Mouse (Mus musculus) liver, embryonic 13.5 days (tissue): ENCODE measurements around the gene Zfp518b. TPM values are rescaled to one million over a fixed set of nuclear protein-coding genes. Genes with fewer than 3 reads are reported as not detected.

Source experiments
- ATAC-seq: fragments of 200-750 bp; cut with Nextera tagmentation; 2 replicates; pipeline ENCODE4 v1.8.0; 2017; ENCODE audit warnings: low read depth, mild to moderate bottlenecking, moderate number of reproducible peaks, moderate library complexity
- DNase-seq: peaks from one replicate; pipeline ENCODE4 v3.0.0; 2022
- H3K27ac ChIP-seq: fragments of 300-500 bp; sonication (generic); 2 replicates; pipeline ENCODE4 v1.5.1; 2015; ENCODE audit warnings: moderate library complexity, mild to moderate bottlenecking, inconsistent platforms
- H3K27me3 ChIP-seq: fragments of 300-500 bp; sonication (generic); 2 replicates; pipeline ENCODE4 v1.6.1; 2015; ENCODE audit warnings: mild to moderate bottlenecking, inconsistent platforms
- H3K36me3 ChIP-seq: fragments of 300-500 bp; sonication (generic); 2 replicates; pipeline ENCODE4 v1.6.1; 2015; ENCODE audit warnings: mild to moderate bottlenecking, inconsistent platforms
- H3K4me1 ChIP-seq: fragments of 300-500 bp; sonication (generic); replicated peaks from 2 replicates; pipeline ENCODE4 v1.6.1; 2015; ENCODE audit warnings: inconsistent platforms
- H3K4me2 ChIP-seq: fragments of 300-500 bp; sonication (generic); 2 replicates; pipeline ENCODE4 v1.6.1; 2015; ENCODE audit warnings: inconsistent platforms, mild to moderate bottlenecking, moderate library complexity
- H3K4me3 ChIP-seq: fragments of 300-500 bp; sonication (generic); replicated peaks from 2 replicates; pipeline ENCODE4 v1.5.1; 2015; ENCODE audit warnings: mild to moderate bottlenecking, inconsistent platforms
- H3K9ac ChIP-seq: fragments of 300-500 bp; sonication (generic); 2 replicates; pipeline ENCODE4 v1.6.1; 2015; ENCODE audit warnings: mild to moderate bottlenecking, inconsistent platforms
- H3K9me3 ChIP-seq: fragments of 300-500 bp; sonication (generic); replicated peaks from 2 replicates; pipeline ENCODE4 v1.6.1; 2016; ENCODE audit warnings: inconsistent platforms
- WGBS: fragments of 180-500 bp; shearing (Covaris S2); methylation state at CpG from one replicate; pipeline ENCODE4 v1.1.7; 2015; ENCODE audit not compliant: insufficient replicate concordance; 5-methylcytosine and 5-hydroxymethylcytosine counted together
- polyA plus RNA-seq: library from polyadenylated mRNA; unstranded; fragments of >200 nt; fragmentation: Nextera tagmentation; extraction: Ambion mirVana; gene quantifications from 2 replicates; pipeline ENCODE4 v1.2.1, GENCODE M21; 2015

The Zfp518b gene
- polyA plus RNA-seq: 2.0 and 2.8 TPM in 2 replicates

GRCm38 (mm10) chr5:38684164-38684911 lies at the start of gene Zfp518b:
Gene Zfp518b, minus strand, starts transcription at chr5:38684826.
- DNase-seq: peak; percentile 56
- Histone ChIP-seq H3K27ac (no peak within 1 kb of the TSS), H3K36me3 (peaks cover 20% of the 10 kb centered on the region), H3K27me3 (peaks cover 10% of the 10 kb centered on the region), H3K9ac (peak within 1 kb of the TSS; percentile 69), H3K9me3 (no peaks in the 10 kb centered on the region), H3K4me1 (peaks cover 14% of the 10 kb centered on the region), H3K4me2 (peak within 1 kb of the TSS; percentile 78), H3K4me3 (peak within 1 kb of the TSS; percentile 67)
- ATAC-seq: peak; percentile 85
- under 1% methylated on average over 72 of the region's 89 CpGs for WGBS

- Histone ChIP-seq H3K27ac (no peak overlapping the region), H3K4me2 (no peak overlapping the region), H3K27me3 (no peaks in the 10 kb centered on the region), H3K4me3 (no peak overlapping the region), H3K36me3 (no peaks in the 10 kb centered on the region), H3K9me3 (no peaks in the 10 kb centered on the region), H3K4me1 (no peaks in the 10 kb centered on the region), H3K9ac (no peak overlapping the region)
- ATAC-seq (no peak), DNase-seq (no peak)
- WGBS: 58% methylated on average over 11 of the region's 11 CpGs
These were observed 24.4 kb upstream of the Zfp518b start for GRCm38 (mm10) chr5:38708940-38709581.

DNA sequence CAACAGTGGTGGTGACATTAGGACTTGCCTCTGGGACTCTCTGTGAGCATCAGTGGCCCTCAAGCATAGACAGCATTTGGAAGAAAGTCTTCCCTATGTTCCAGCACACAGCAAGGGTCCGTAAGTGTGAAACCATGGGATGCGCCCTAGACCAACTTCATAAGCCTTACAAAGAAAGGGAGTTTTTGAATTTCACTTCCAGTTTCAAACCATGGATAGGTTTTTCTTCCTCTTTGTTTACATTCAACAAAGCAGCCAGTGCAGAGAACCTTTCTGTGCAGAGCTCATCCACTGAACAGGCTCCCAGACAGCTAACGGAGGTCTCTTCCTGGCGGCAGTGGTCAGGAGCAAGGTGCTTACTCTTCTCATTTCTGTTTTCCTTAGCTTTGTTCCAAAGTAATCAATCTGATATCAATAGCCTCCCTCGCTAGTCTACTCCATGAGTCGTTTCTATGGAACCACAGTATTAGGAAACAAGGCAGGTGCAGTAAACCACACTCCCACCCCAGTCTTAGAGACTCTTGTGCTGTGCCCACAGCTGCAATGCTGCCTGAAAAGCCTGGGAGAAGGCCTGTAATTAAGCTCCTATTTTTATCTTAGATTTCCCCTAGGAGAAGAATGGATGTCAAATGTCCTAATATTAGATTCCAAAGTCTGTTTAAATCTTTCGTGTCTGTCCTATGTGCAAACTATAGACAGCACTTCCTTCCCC lies 22.9 kb upstream of the Zfp518b start:
- no peak overlapping the region for H3K27ac ChIP-seq
- no peak overlapping the region for H3K4me2 ChIP-seq
- no peaks in the 10 kb centered on the region for H3K9me3 ChIP-seq
- DNase-seq (no peak), ATAC-seq (no peak)
- no peaks in the 10 kb centered on the region for H3K36me3 ChIP-seq
- 62% methylated on average over 7 of the region's 7 CpGs for WGBS
- no peaks in the 10 kb centered on the region for H3K27me3 ChIP-seq
- no peak overlapping the region for H3K4me3 ChIP-seq
- H3K9ac ChIP-seq: no peak overlapping the region
- no peaks in the 10 kb centered on the region for H3K4me1 ChIP-seq

- Histone ChIP-seq H3K27me3 (no peaks in the 10 kb centered on the region), H3K9ac (no peak overlapping the region), H3K4me1 (no peaks in the 10 kb centered on the region), H3K36me3 (no peaks in the 10 kb centered on the region), H3K9me3 (no peaks in the 10 kb centered on the region), H3K4me2 (no peak overlapping the region), H3K4me3 (no peak overlapping the region), H3K27ac (no peak overlapping the region)
- no peak for ATAC-seq
- no peak for DNase-seq
- WGBS: 71% methylated on average over 6 of the region's 6 CpGs
These were observed 18.3 kb upstream of the Zfp518b start for GRCm38 (mm10) chr5:38702941-38703340.

- Histone ChIP-seq H3K9me3 (no peaks in the 10 kb centered on the region), H3K36me3 (no peaks in the 10 kb centered on the region), H3K27ac (no peak overlapping the region), H3K4me3 (no peak overlapping the region), H3K4me2 (no peak overlapping the region), H3K4me1 (no peaks in the 10 kb centered on the region), H3K27me3 (no peaks in the 10 kb centered on the region), H3K9ac (no peak overlapping the region)
- ATAC-seq (no peak), DNase-seq (no peak)
- WGBS: 65% methylated on average over 2 of the region's 2 CpGs
These were observed 17.5 kb upstream of the Zfp518b start for GRCm38 (mm10) chr5:38702091-38702490.

- no peaks in the 10 kb centered on the region for H3K36me3 ChIP-seq
- H3K27ac ChIP-seq: no peak overlapping the region
- ATAC-seq (no peak), DNase-seq (no peak)
- no peaks in the 10 kb centered on the region for H3K4me1 ChIP-seq
- no peak overlapping the region for H3K4me2 ChIP-seq
- H3K9ac ChIP-seq: no peak overlapping the region
- no peaks in the 10 kb centered on the region for H3K9me3 ChIP-seq
- no peaks in the 10 kb centered on the region for H3K27me3 ChIP-seq
- no peak overlapping the region for H3K4me3 ChIP-seq
- 57% methylated on average over 5 of the region's 5 CpGs for WGBS
These were observed 13.8 kb upstream of the Zfp518b start for GRCm38 (mm10) chr5:38698466-38698865.

DNA sequence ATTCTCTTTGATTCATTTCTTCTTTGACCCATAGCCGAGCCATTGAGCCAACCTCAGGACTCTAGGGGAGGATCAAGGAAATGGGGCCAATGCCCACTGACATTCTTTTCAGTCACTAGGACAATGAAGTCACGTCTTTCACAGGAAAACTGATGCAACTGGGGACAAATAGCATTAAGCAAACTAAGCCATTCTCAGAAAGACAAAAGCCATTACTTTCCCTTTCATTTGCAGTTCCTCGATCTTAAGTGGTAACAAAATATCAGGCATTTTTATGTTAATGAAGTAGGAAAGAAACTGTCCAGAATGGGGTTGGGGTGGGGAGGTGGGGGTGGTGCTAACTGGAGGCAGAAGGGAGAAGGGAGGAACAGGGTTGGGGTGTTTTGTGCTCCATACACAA lies 13.4 kb upstream of the Zfp518b start:
- H3K4me2 ChIP-seq: no peak overlapping the region
- H3K9ac ChIP-seq: no peak overlapping the region
- ATAC-seq: no peak
- H3K4me1 ChIP-seq: no peaks in the 10 kb centered on the region
- DNase-seq: no peak
- 46% methylated on average over 3 of the region's 3 CpGs for WGBS
- no peak overlapping the region for H3K27ac ChIP-seq
- no peak overlapping the region for H3K4me3 ChIP-seq
- H3K9me3 ChIP-seq: no peaks in the 10 kb centered on the region
- no peaks in the 10 kb centered on the region for H3K36me3 ChIP-seq
- H3K27me3 ChIP-seq: no peaks in the 10 kb centered on the region

GRCm38 (mm10) chr5:38696616-38697375 lies 12.2 kb upstream of the Zfp518b start:
- Histone ChIP-seq H3K4me1 (no peaks in the 10 kb centered on the region), H3K4me2 (no peak overlapping the region), H3K4me3 (no peak overlapping the region), H3K36me3 (no peaks in the 10 kb centered on the region), H3K9ac (no peak overlapping the region), H3K9me3 (no peaks in the 10 kb centered on the region), H3K27ac (no peak overlapping the region), H3K27me3 (no peaks in the 10 kb centered on the region)
- ATAC-seq: no peak
- no peak for DNase-seq
- 58% methylated on average over 8 of the region's 8 CpGs for WGBS

DNA sequence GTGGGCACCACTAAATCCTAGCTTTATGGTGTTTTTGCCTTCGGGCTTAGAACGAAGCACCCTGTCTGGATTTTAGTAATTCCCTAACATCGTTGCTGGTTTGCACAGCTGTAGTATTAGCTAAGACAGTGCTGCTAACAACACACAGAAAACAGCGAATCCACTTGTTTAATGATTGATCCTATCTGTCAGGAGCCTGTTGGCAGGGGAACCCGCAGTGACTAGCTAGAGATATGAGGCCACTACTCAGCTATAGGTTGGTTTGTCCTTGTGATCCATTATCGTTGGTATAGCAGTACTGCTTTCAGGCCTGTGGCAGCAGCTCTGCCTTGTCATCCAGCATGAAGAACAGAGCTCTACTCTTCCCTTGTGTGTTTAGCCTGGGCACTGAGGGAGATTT lies 8.2 kb upstream of the Zfp518b start:
- Histone ChIP-seq H3K4me2 (no peak overlapping the region), H3K4me3 (no peak overlapping the region), H3K9ac (no peak overlapping the region), H3K36me3 (no peaks in the 10 kb centered on the region), H3K27me3 (no peaks in the 10 kb centered on the region), H3K9me3 (no peaks in the 10 kb centered on the region), H3K27ac (no peak overlapping the region), H3K4me1 (no peaks in the 10 kb centered on the region)
- 58% methylated on average over 6 of the region's 6 CpGs for WGBS
- DNase-seq (no peak), ATAC-seq (no peak)

- no peak for ATAC-seq
- 71% methylated on average over 6 of the region's 6 CpGs for WGBS
- no peaks in the 10 kb centered on the region for H3K36me3 ChIP-seq
- H3K27me3 ChIP-seq: peaks cover 7% of the 10 kb centered on the region
- no peak for DNase-seq
- no peaks in the 10 kb centered on the region for H3K9me3 ChIP-seq
- H3K4me2 ChIP-seq: no peak overlapping the region
- H3K4me1 ChIP-seq: peaks cover 2% of the 10 kb centered on the region; the same call in 1 of the 2 replicates
- no peak overlapping the region for H3K4me3 ChIP-seq
- H3K27ac ChIP-seq: no peak overlapping the region
- no peak overlapping the region for H3K9ac ChIP-seq
These were observed 4.6 kb upstream of the Zfp518b start for GRCm38 (mm10) chr5:38689186-38689585.

GRCm38 (mm10) chr5:38687694-38688093 lies 3.1 kb upstream of the Zfp518b start:
- no peak overlapping the region for H3K4me2 ChIP-seq
- ATAC-seq (no peak), DNase-seq (no peak)
- no peak overlapping the region for H3K27ac ChIP-seq
- no peaks in the 10 kb centered on the region for H3K9me3 ChIP-seq
- peaks cover 10% of the 10 kb centered on the region for H3K27me3 ChIP-seq
- H3K4me3 ChIP-seq: no peak overlapping the region
- H3K4me1 ChIP-seq: peaks cover 14% of the 10 kb centered on the region
- H3K36me3 ChIP-seq: no peaks in the 10 kb centered on the region
- no peak overlapping the region for H3K9ac ChIP-seq
- WGBS: 58% methylated on average over 1 of the region's 1 CpGs
